Mouse (Mus musculus) olfactory bulb, adult 2 months (tissue): Measurements from ENCODE around the gene Serpinb1c.

Experiments used
- CTCF ChIP-seq: fragments of 200-500 bp; IDR thresholded peaks from 2 replicates; pipeline ENCODE4 v1.5.1; 2012; ENCODE audit warnings: low read depth, mild to moderate bottlenecking, low read length, moderate library complexity; ENCODE audit not compliant: insufficient read depth
- POLR2A ChIP-seq: fragments of 200-500 bp; IDR thresholded peaks from 2 replicates; pipeline ENCODE4 v1.6.1; 2012; ENCODE audit warnings: mild to moderate bottlenecking, low read depth, low read length, moderate library complexity; ENCODE audit not compliant: insufficient read depth

DNA sequence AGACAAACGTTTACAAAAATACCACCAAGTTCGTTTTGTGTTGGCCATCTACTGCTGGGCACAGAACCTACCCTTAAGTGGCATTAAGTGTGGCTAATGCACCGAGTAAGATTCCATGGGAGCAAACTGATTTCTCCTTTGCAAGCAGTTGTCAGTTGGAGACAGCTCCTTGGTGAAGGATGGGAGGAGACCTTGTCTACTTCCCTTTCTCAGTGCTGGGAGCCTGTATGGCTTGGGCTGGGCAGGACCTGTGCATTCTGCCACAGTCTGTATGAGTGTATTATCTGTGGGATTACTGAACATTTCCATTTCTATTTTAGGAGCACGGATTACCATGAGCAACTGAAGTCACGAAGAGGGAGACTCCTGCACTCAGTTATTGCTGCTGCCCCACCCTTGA is 29.2 kb downstream of the Serpinb1c start:
- TF ChIP-seq CTCF (no peak), POLR2A (no peak)
